Mouse (Mus musculus): ENCODE results near the gene Rbp1.

- TF ChIP-seq CTCF (IDR thresholded peaks at IDR 0.05; ENCODE audit: low read depth, low read length) (no peak), POLR2A (IDR thresholded peaks at IDR 0.05; ENCODE audit: extremely low read depth, insufficient read depth, low read length) (no peak)
These were observed 24.9 kb upstream of the Rbp1 start for GRCm38 (mm10) chr9:98397866-98398265.
